ENCODE assay signal across 8 mouse cellular contexts in the genomic region with DNA sequence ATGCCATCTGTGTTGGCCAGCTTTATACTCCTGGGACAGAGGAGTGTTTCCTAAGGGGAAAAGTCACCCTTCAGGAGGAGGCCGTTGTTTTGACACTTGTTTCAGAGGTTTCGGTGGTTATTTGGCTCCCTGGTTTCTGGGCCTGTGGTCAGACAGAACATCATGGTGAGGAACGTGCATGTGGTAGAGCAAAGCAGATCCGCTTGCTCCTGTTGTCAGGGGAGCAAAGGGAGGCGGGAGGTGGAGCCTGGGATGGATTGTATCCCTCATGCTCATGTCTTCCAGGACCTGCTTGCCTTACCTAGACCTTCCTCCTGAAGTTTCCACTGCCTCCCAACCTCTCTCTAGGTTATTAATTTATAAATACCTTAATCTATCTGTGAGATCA. TPM values are rescaled to one million over a fixed set of nuclear protein-coding genes. Genes with fewer than 3 reads are reported as not detected.
DNase-seq lines count a peak whose midpoint lies in the region; ATAC-seq and TF ChIP-seq lines count a peak whose summit lies in the region.

No protein-coding gene starts in this region.

- H3K4me2 ChIP-seq in CH12.LX (ENCODE audit: insufficient read depth, low read depth, poor library complexity, severe bottlenecking), result peak overlapping the region; percentile 87
- H3K4me2 ChIP-seq in embryonic facial prominence, embryonic 11.5 days (ENCODE audit: low read depth, low read length), result peak overlapping the region; percentile 29
- H3K4me2 ChIP-seq in hindbrain, postnatal 0 days (ENCODE audit: low read depth, low read length), result peak overlapping the region; percentile 43
- peak overlapping the region; percentile 45 for H3K4me2 ChIP-seq in midbrain, embryonic 14.5 days (ENCODE audit: low read length)

- WGBS in embryonic facial prominence, embryonic 11.5 days, result 3% methylated on average over 5 of the region's 5 CpGs
- 7% methylated on average over 5 of the region's 5 CpGs for WGBS in hindbrain, postnatal 0 days
- 3% methylated on average over 5 of the region's 5 CpGs for WGBS in midbrain, embryonic 14.5 days

- peak; percentile 38; the same call in 1 of the 2 replicates for TF ChIP-seq EP300 in CH12.LX (IDR thresholded peaks at IDR 0.05; ENCODE audit: low read length)

- ATAC-seq in cerebellum, adult (ENCODE audit: insufficient number of reproducible peaks, low FRiP score, low TSS enrichment), result peak; percentile 68; the same call in 1 of the 2 replicates
- ATAC-seq in embryonic facial prominence, embryonic 11.5 days (replicated peaks; ENCODE audit: insufficient number of reproducible peaks, low FRiP score, low TSS enrichment, low read depth), result no peak
- ATAC-seq in hindbrain, postnatal 0 days, result no peak
- ATAC-seq in midbrain, embryonic 14.5 days (ENCODE audit: low FRiP score, low TSS enrichment), result no peak

- no peak for TF ChIP-seq RAD21 in CH12.LX (IDR thresholded peaks at IDR 0.05; ENCODE audit: low read depth, low read length)

- dilution Hi-C loops in CH12.LX (cut with MboI; ENCODE audit: extremely low pct_ligation_motif_present, extremely low pct_unique_long_range_greater_than_20kb, low sequenced_read_pairs), result no loop called here

- peak overlapping the region; percentile 6 for H3K9ac ChIP-seq in CH12.LX (ENCODE audit: insufficient read depth, low read depth)
- H3K9ac ChIP-seq in embryonic facial prominence, embryonic 11.5 days (replicated peaks; ENCODE audit: low read length), result no peak overlapping the region
- H3K9ac ChIP-seq in hindbrain, postnatal 0 days (replicated peaks; ENCODE audit: low read length), result no peak overlapping the region
- peak overlapping the region; percentile 32; the same call in 1 of the 2 replicates for H3K9ac ChIP-seq in midbrain, embryonic 14.5 days (replicated peaks; ENCODE audit: low read length)

- in situ Hi-C loops in CH12.LX (cut with MboI; ENCODE audit: low pct_ligation_motif_present, low pct_unique_long_range_greater_than_20kb, low sequenced_read_pairs), result loop anchor here (10.0 to 25.0 kb wide), 4 partner anchors 92 to 258 kb away; no protein-coding TSS in a partner anchor

- no peak for TF ChIP-seq POLR2A in CH12.LX (IDR thresholded peaks at IDR 0.05; ENCODE audit: low read depth, low read length)

- H3K9me3 ChIP-seq in CH12.LX (replicated peaks; ENCODE audit: low read length), result no peaks in the 10 kb centered on the region
- H3K9me3 ChIP-seq in embryonic facial prominence, embryonic 11.5 days (replicated peaks; ENCODE audit: control insufficient read depth, low read length), result no peaks in the 10 kb centered on the region
- H3K9me3 ChIP-seq in hindbrain, postnatal 0 days (ENCODE audit: low read length), result no peaks in the 10 kb centered on the region
- H3K9me3 ChIP-seq in midbrain, embryonic 14.5 days (ENCODE audit: control insufficient read depth, low read length), result no peaks in the 10 kb centered on the region

- peaks cover 11 to 59% of the 10 kb centered on the region in 2 experiments for H3K4me1 ChIP-seq in CH12.LX (ENCODE audit: control insufficient read depth in 1 of 2, insufficient read depth in 2 of 2)
- H3K4me1 ChIP-seq in embryonic facial prominence, embryonic 11.5 days (ENCODE audit: control insufficient read depth, insufficient read depth, low read length), result peaks cover 7% of the 10 kb centered on the region
- H3K4me1 ChIP-seq in hindbrain, postnatal 0 days (ENCODE audit: insufficient read depth, low read length), result peaks cover 11% of the 10 kb centered on the region; the same call in 1 of the 2 replicates
- peaks cover 45% of the 10 kb centered on the region for H3K4me1 ChIP-seq in midbrain, embryonic 14.5 days (ENCODE audit: control insufficient read depth, insufficient read depth, low read length)

- H3K79me2 ChIP-seq in CH12.LX (replicated peaks; ENCODE audit: control insufficient read depth, extremely low read depth, insufficient read depth, poor library complexity, severe bottlenecking), result peaks cover 78% of the 10 kb centered on the region

- DNase-seq in cerebellum, postnatal 4 days (ENCODE audit: low spot score in 2 of 2), result no peak
- DNase-seq in CH12.LX (ENCODE audit: extremely low read depth), result peak; percentile 47
- DNase-seq in embryonic facial prominence, embryonic 11.5 days (ENCODE audit: low spot score), result peak; percentile 40
- peak; percentile 18 for DNase-seq in hindbrain, postnatal 0 days (ENCODE audit: low spot score)
- DNase-seq in midbrain, embryonic 14.5 days, result peak; percentile 50
- DNase-seq in gastrocnemius, postnatal 36 days, result no peak
- no peak for DNase-seq in frontal cortex, adult 2 months (ENCODE audit: extremely low spot score in 1 of 2, low spot score in 1 of 2)

- intact Hi-C loops in gastrocnemius, postnatal 36 days (cut with DNase I), result no loop called here

- peak overlapping the region; percentile 12 to 46 (median 35) for H3K4me3 ChIP-seq in CH12.LX (replicated peaks in 1 of 3; ENCODE audit: low read depth in 2 of 3, low read length in 2 of 3, poor library complexity in 1 of 3)
- no peak overlapping the region for H3K4me3 ChIP-seq in embryonic facial prominence, embryonic 11.5 days (ENCODE audit: low read depth, low read length)
- H3K4me3 ChIP-seq in hindbrain, postnatal 0 days (ENCODE audit: low read length), result no peak overlapping the region
- peak overlapping the region; percentile 9; the same call in 1 of the 2 replicates for H3K4me3 ChIP-seq in midbrain, embryonic 14.5 days (replicated peaks; ENCODE audit: low read depth, low read length)

- H3K27me3 ChIP-seq in CH12.LX (replicated peaks), result no peaks in the 10 kb centered on the region
- no peaks in the 10 kb centered on the region for H3K27me3 ChIP-seq in embryonic facial prominence, embryonic 11.5 days (ENCODE audit: control insufficient read depth, insufficient read depth, low read length)
- no peaks in the 10 kb centered on the region for H3K27me3 ChIP-seq in hindbrain, postnatal 0 days (ENCODE audit: insufficient read depth, low read length)
- H3K27me3 ChIP-seq in midbrain, embryonic 14.5 days (ENCODE audit: control insufficient read depth, insufficient read depth, low read length), result no peaks in the 10 kb centered on the region

- TF ChIP-seq CTCF in CH12.LX (conservative IDR thresholded peaks at IDR 0.05 in 1 of 2, IDR thresholded peaks at IDR 0.05 in 1 of 2; ENCODE audit: low read depth in 2 of 2, low read length in 2 of 2), result no peak
- TF ChIP-seq CTCF in hindbrain, postnatal 0 days (IDR thresholded peaks at IDR 0.05; ENCODE audit: low read depth), result no peak

- peaks cover 0 to 6% of the 10 kb centered on the region in 2 experiments for H3K36me3 ChIP-seq in CH12.LX (replicated peaks in 1 of 2; ENCODE audit: control insufficient read depth in 1 of 2, insufficient read depth in 1 of 2, low read length in 1 of 2)
- no peaks in the 10 kb centered on the region for H3K36me3 ChIP-seq in embryonic facial prominence, embryonic 11.5 days (replicated peaks; ENCODE audit: control insufficient read depth, insufficient read depth, low read depth, low read length)
- H3K36me3 ChIP-seq in hindbrain, postnatal 0 days (ENCODE audit: insufficient read depth, low read length), result no peaks in the 10 kb centered on the region
- no peaks in the 10 kb centered on the region for H3K36me3 ChIP-seq in midbrain, embryonic 14.5 days (ENCODE audit: control insufficient read depth, insufficient read depth, low read length)

- peak overlapping the region; percentile 55 for H3K27ac ChIP-seq in CH12.LX (ENCODE audit: insufficient read depth, low read depth)
- H3K27ac ChIP-seq in embryonic facial prominence, embryonic 11.5 days (replicated peaks; ENCODE audit: low read depth, low read length), result no peak overlapping the region; the same call in 1 of the 2 replicates
- H3K27ac ChIP-seq in hindbrain, postnatal 0 days, result peak overlapping the region; percentile 46; the same call in 1 of the 2 replicates
- no peak overlapping the region; the same call in 1 of the 2 replicates for H3K27ac ChIP-seq in midbrain, embryonic 14.5 days (replicated peaks; ENCODE audit: low read depth, low read length)

TF ChIP-seq in CH12.LX, 34 proteins besides CTCF, POLR2A, EP300 and RAD21:
- TF ChIP-seq ELF1 (IDR thresholded peaks at IDR 0.05; ENCODE audit: low read depth, low read length) (no peak), MYC (IDR thresholded peaks at IDR 0.05; ENCODE audit: low read depth, low read length) (peak; percentile 43; the same call in 1 of the 2 replicates), UBTF (IDR thresholded peaks at IDR 0.05; ENCODE audit: low read depth, low read length) (no peak), BHLHE40 (IDR thresholded peaks at IDR 0.05; ENCODE audit: low read depth, low read length) (peak; percentile 93), ZKSCAN1 (IDR thresholded peaks at IDR 0.05; ENCODE audit: borderline replicate concordance, low read depth, low read length) (no peak), CHD2 (IDR thresholded peaks at IDR 0.05; ENCODE audit: low read length) (no peak), ETS1 (conservative IDR thresholded peaks at IDR 0.05; ENCODE audit: low read depth, low read length) (0 out of 2 replicates have a peak, but pooled peaks have one; percentile 41), MAFK (IDR thresholded peaks at IDR 0.05; ENCODE audit: insufficient replicate concordance, low read length) (no peak), TCF12 (IDR thresholded peaks at IDR 0.05; ENCODE audit: low read depth, low read length) (0 out of 2 replicates have a peak, but pooled peaks have one; percentile 37), MAZ (IDR thresholded peaks at IDR 0.05; ENCODE audit: low read depth, low read length) (0 out of 2 replicates have a peak, but pooled peaks have one; percentile 12), MAX (IDR thresholded peaks at IDR 0.05; ENCODE audit: low read length) (peak; percentile 58; the same call in 1 of the 2 replicates), SIN3A (IDR thresholded peaks at IDR 0.05; ENCODE audit: low read length) (peak; percentile 37; the same call in 1 of the 2 replicates), MXI1 (IDR thresholded peaks at IDR 0.05; ENCODE audit: low read depth, low read length) (no peak; the same call in 1 of the 2 replicates), NELFE (IDR thresholded peaks at IDR 0.05; ENCODE audit: low read depth, low read length) (no peak)

RNA-seq across cellular contexts. Expression of a gene that starts 5.7 kb away (rescaled TPM):
- total RNA-seq in CH12.LX (2012; rRNA removed) (26.4 and 28.5 TPM in 2 replicates), CH12.LX (2014; rRNA removed) (51.3 and 53.9 TPM in 2 replicates)
- polyA plus RNA-seq in CH12.LX (2012; ENCODE audit: insufficient read length, low read depth), result 20.0 and 23.4 TPM in 2 replicates
- polyA plus RNA-seq in embryonic facial prominence, embryonic 11.5 days (2014; fragmentation: Nextera tagmentation; extraction: Ambion mirVana), result 25.7 and 27.8 TPM in 2 replicates
- total RNA-seq in hindbrain, postnatal 0 days (2014; rRNA removed), result 63.3 and 82.1 TPM in 2 replicates
- 32.4 and 32.6 TPM in 2 replicates for polyA plus RNA-seq in hindbrain, postnatal 0 days (2015; fragmentation: Nextera tagmentation; extraction: Ambion mirVana)
- polyA plus RNA-seq in midbrain, embryonic 14.5 days (2014; fragmentation: Nextera tagmentation; extraction: Ambion mirVana), result 57.0 and 67.8 TPM in 2 replicates
- 1 to 10 TPM; 4.5 to 7.0 TPM for total RNA-seq in gastrocnemius, postnatal 36 days (2021)
- 139 and 147 TPM in 2 replicates for polyA plus RNA-seq in frontal cortex, adult 2 months (2012; rRNA removed)

Comparison
In these comparisons a context has a peak if more than half of its experiments do, and no peak if none do; other contexts are left out.
1. DNase-seq: peak in CH12.LX (single experiment), embryonic facial prominence, embryonic 11.5 days (single experiment), hindbrain, postnatal 0 days (single experiment) and midbrain, embryonic 14.5 days (single experiment); none in cerebellum, postnatal 4 days (0 of 2), gastrocnemius, postnatal 36 days (0 of 2) and frontal cortex, adult 2 months (0 of 2).
2. H3K27ac ChIP-seq: peak in CH12.LX (single experiment) and hindbrain, postnatal 0 days (single experiment); none in embryonic facial prominence, embryonic 11.5 days (single experiment) and midbrain, embryonic 14.5 days (single experiment).
3. H3K4me2 ChIP-seq: peak in every context shown above with its lines; median percentile 87 in CH12.LX; 45 in midbrain, embryonic 14.5 days; 43 in hindbrain, postnatal 0 days; 29 in embryonic facial prominence, embryonic 11.5 days.
4. H3K4me3 ChIP-seq: peak in CH12.LX (3 of 3) and midbrain, embryonic 14.5 days (single experiment); none in embryonic facial prominence, embryonic 11.5 days (single experiment) and hindbrain, postnatal 0 days (single experiment).
5. H3K9ac ChIP-seq: peak in CH12.LX (single experiment) and midbrain, embryonic 14.5 days (single experiment); none in embryonic facial prominence, embryonic 11.5 days (single experiment) and hindbrain, postnatal 0 days (single experiment).